Mouse (Mus musculus) thymus, adult 2 months (tissue): ENCODE measurements around the gene Pip5k1b.

ENCODE experiments used
- CTCF ChIP-seq: fragments of 200-500 bp; IDR thresholded peaks from 2 replicates; pipeline ENCODE4 v1.5.1; 2012; ENCODE audit warnings: mild to moderate bottlenecking, control low read depth, low read length, moderate library complexity, borderline replicate concordance; ENCODE audit not compliant: control insufficient read depth, poor library complexity, insufficient read depth; ENCODE audit errors: extremely low read depth
- POLR2A ChIP-seq: fragments of 200-500 bp; IDR thresholded peaks from 2 replicates; pipeline ENCODE4 v1.6.1; 2012; ENCODE audit warnings: mild to moderate bottlenecking, low read length, control low read depth, moderate library complexity; ENCODE audit not compliant: control insufficient read depth, poor library complexity, insufficient read depth; ENCODE audit errors: extremely low read depth

- TF ChIP-seq CTCF (no peak), POLR2A (no peak)
Measured at GRCm38 (mm10) chr19:24257962-24258361, 297.7 kb downstream of the Pip5k1b start.
